Mouse (Mus musculus) thymus, postnatal 0 days (tissue): ENCODE data around the gene Zranb1. TPM values are rescaled to one million over a fixed set of nuclear protein-coding genes. Genes with fewer than 3 reads are reported as not detected.

Experiments used
- DNase-seq: peaks from one replicate; pipeline ENCODE4 v3.0.0-alpha.2; 2015; ENCODE audit warnings: low spot score
- polyA plus RNA-seq: library from polyadenylated mRNA; unstranded; fragments of >200 nt; fragmentation: Nextera tagmentation; extraction: Ambion mirVana; gene quantifications from 2 replicates; pipeline ENCODE4 v1.2.1, GENCODE M21; 2015

The Zranb1 gene
- polyA plus RNA-seq, 1 experiment from 2014 or later, result 12.7 TPM

- DNase-seq, result no peak
These were observed 3.7 kb upstream of the Zranb1 start for GRCm38 (mm10) chr7:132927201-132927600.

- DNase-seq, result peak; percentile 12
These were observed 887 bp upstream of the Zranb1 start for GRCm38 (mm10) chr7:132930055-132930454.

- peak; percentile 42 for DNase-seq
These were observed 814 bp downstream of the Zranb1 start for GRCm38 (mm10) chr7:132931560-132932351.

GRCm38 (mm10) chr7:132933331-132933730 lies 2.4 kb downstream of the Zranb1 start:
- no peak for DNase-seq

GRCm38 (mm10) chr7:132934743-132935142 lies 3.8 kb downstream of the Zranb1 start:
- no peak for DNase-seq

GRCm38 (mm10) chr7:132939118-132939517 lies 8.2 kb downstream of the Zranb1 start:
- no peak for DNase-seq

GRCm38 (mm10) chr7:132940569-132940968 lies 9.6 kb downstream of the Zranb1 start:
- no peak for DNase-seq

GRCm38 (mm10) chr7:132949968-132950367 lies 19.0 kb downstream of the Zranb1 start:
- no peak for DNase-seq

GRCm38 (mm10) chr7:132950613-132951012 lies 19.7 kb downstream of the Zranb1 start:
- DNase-seq, result no peak

GRCm38 (mm10) chr7:132964395-132964794 lies 33.5 kb downstream of the Zranb1 start:
- DNase-seq, result no peak

- DNase-seq, result no peak
These were observed 34.8 kb downstream of the Zranb1 start for GRCm38 (mm10) chr7:132965707-132966106.

- no peak for DNase-seq
These were observed 41.1 kb downstream of the Zranb1 start for GRCm38 (mm10) chr7:132972079-132972478.

- no peak for DNase-seq
These were observed 45.1 kb downstream of the Zranb1 start for GRCm38 (mm10) chr7:132976079-132976478.

- no peak for DNase-seq
These were observed 47.0 kb downstream of the Zranb1 start for GRCm38 (mm10) chr7:132977981-132978380.

GRCm38 (mm10) chr7:132982639-132983038 lies 51.7 kb downstream of the Zranb1 start:
- DNase-seq, result no peak

GRCm38 (mm10) chr7:132989839-132990238 lies 58.9 kb downstream of the Zranb1 start:
- no peak for DNase-seq

- DNase-seq, result no peak
These were observed 60.4 kb downstream of the Zranb1 start for GRCm38 (mm10) chr7:132991240-132991900.

- DNase-seq, result no peak
These were observed 62.1 kb downstream of the Zranb1 start for GRCm38 (mm10) chr7:132992967-132993615.

- no peak for DNase-seq
These were observed 63.2 kb downstream of the Zranb1 start for GRCm38 (mm10) chr7:132994120-132994519.

GRCm38 (mm10) chr7:132994628-132995191 lies 63.8 kb downstream of the Zranb1 start:
- DNase-seq, result no peak

- DNase-seq, result no peak
These were observed 65.4 kb downstream of the Zranb1 start for GRCm38 (mm10) chr7:132996391-132996790.

- DNase-seq, result no peak
These were observed 67.7 kb downstream of the Zranb1 start for GRCm38 (mm10) chr7:132998639-132999038.
